Mouse (Mus musculus): ENCODE measurements around the gene Ccl22.

Ccl22 gene

GRCm38 (mm10) chr8:94745476-94746184 lies at the start of gene Ccl22:
Ccl22 (plus strand) TSS chr8:94745590.
- DNase-seq (ENCODE audit: low spot score in 2 of 2) = no peak

- DNase-seq (ENCODE audit: low spot score in 2 of 2) = peak in 1 of 2 experiments; percentile 52
Measured at GRCm38 (mm10) chr8:94695994-94696384, 49.4 kb upstream of the Ccl22 start, which contains the start of gene Pllp. Pllp (minus strand) TSS chr8:94696278.

- no peak for DNase-seq (ENCODE audit: low spot score in 2 of 2)
Measured at GRCm38 (mm10) chr8:94696566-94696965, 48.8 kb upstream of the Ccl22 start.

GRCm38 (mm10) chr8:94697956-94698355 lies 47.4 kb upstream of the Ccl22 start:
- no peak for DNase-seq (ENCODE audit: low spot score in 2 of 2)

- no peak for DNase-seq (ENCODE audit: low spot score in 2 of 2)
Measured at GRCm38 (mm10) chr8:94699366-94699765, 46.0 kb upstream of the Ccl22 start.

DNA sequence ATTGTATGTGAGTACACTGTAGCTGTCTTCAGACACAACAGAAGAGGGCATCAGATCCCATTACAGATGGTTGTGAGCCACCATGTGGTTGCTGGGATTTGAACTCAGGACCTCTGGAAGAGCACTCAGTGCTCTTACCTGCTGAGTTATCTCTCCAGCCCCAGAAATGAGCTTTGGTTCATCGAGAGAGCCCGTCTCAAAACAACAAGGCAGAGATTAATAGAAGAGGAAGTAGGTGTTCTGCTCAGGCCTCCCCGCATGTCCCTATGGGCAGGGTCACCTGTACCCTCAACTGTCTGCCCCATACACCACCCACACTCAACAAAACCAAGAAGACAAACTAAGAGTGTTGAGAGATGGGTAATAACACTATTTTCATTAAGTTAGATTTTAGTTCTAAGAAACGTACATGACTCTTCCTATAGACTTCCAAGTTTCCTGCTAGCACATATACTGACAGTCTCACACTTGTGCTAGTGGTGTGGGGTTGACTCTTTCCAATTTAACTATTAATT lies 44.9 kb upstream of the Ccl22 start:
- DNase-seq (ENCODE audit: low spot score in 2 of 2) = no peak

GRCm38 (mm10) chr8:94702156-94702555 lies 43.2 kb upstream of the Ccl22 start:
- DNase-seq (ENCODE audit: low spot score in 2 of 2) = no peak

DNA sequence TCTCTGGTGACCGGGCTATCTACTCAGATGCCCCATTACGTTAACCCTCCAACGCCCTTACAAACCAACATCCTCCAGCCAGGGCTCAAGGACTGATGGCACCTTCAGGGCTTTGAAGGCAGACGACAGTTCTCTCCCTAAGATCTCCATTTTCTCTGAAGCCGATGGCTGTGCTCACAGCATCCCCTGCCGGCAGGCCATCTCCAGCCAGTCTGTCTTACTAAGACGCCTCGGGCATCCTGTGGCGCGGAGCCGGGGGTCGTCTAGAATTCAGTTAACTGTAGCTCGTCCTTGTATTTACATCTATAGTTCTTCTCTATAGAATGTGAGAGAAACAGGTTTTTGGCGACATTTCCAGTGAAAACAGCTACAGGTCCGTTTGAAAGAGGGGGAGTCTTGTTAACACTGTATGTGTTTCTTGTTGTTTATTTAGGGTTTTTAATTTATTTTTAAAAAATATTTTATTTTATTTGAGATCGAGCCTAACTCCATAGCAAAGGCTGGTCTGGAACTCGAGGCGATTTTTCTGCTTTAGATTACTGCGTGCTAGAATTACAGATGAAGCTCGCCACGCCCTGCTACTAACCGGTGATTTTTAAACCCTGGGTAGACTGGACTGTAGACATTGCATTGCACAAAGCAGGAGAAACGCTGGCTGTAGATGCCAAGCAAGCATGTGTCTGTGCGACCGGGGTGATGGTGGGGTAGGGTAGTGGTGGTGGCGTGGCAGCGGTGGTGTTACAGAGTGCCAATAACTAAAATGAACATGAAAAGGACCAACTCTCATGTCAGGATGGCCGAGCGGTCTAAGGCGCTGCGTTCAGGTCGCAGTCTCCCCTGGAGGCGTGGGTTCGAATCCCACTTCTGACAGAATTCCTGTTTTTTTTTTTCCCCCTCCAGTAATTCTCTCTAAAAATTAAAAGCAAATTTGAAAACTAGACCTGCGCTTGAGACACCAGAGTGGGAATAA lies 42.3 kb upstream of the Ccl22 start:
- DNase-seq (ENCODE audit: low spot score in 2 of 2) = peak; percentile 82 to 84

DNA sequence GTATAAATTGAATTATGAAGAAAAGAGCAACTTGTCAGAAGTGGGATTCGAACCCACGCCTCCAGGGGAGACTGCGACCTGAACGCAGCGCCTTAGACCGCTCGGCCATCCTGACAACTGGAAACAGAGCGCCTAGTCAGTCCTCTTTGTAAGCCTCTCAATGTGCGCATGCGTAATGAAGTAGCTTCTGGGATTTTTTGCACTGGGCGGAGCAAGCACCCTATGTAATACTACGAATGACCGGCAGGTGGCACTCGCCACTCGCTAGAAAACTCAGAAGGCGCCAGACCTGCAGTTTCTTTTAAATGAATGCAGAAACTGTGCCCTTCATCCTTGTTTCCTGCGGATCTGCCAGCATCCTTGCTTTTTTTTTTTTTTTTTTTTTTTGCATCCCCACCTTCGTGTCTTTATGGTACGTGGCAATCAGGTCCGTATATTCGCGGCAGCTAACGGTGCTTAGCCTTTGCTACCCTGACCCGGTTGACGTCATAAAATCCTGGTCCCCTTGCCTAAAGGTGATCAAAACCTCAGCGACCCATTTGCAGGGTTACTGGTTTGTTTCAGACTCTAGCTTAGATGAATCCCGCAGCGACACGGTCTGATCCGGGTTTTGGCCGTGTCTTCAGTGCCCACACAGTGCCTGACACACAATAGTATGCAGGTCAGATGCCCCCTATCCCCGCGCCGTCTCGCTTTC lies 41.3 kb upstream of the Ccl22 start:
- DNase-seq (ENCODE audit: low spot score in 2 of 2) = peak; percentile 97 to 99

- no peak for DNase-seq (ENCODE audit: low spot score in 2 of 2)
Measured at GRCm38 (mm10) chr8:94704669-94704984, 40.8 kb upstream of the Ccl22 start.

GRCm38 (mm10) chr8:94705581-94706245 lies 39.7 kb upstream of the Ccl22 start:
- no peak for DNase-seq (ENCODE audit: low spot score in 2 of 2)

DNA sequence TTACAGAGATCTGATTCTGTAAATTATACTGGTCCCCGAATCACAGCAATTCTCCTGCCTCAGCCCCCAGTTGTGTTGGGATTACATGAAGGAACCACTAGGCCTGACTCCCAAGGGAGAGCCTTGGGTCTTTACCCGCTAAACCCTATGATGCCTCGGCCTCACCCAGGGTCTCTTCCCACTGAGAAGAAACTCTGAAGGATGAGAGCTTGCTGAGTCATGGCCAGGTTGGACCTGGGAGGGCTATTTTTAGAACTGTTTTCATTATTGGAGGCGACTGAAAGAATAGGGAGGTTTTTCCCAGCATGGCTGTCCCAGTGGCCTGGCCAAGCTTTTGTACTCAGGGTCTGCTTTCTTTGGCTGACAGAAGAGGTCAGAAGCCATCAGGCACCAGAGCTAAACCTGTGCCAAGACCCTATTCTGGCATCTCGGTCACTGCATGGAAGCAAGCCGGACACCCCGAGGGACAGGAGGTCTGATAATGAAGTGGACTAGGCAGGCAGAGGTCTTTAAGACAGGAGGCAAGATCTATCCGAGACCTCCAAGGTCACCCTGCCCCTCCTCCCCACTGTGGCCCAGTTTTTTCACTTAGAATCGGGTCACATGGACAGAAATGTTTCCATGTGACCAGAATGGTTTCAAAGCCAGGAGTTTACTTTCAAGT lies 38.5 kb upstream of the Ccl22 start:
- no peak for DNase-seq (ENCODE audit: low spot score in 2 of 2)

DNA sequence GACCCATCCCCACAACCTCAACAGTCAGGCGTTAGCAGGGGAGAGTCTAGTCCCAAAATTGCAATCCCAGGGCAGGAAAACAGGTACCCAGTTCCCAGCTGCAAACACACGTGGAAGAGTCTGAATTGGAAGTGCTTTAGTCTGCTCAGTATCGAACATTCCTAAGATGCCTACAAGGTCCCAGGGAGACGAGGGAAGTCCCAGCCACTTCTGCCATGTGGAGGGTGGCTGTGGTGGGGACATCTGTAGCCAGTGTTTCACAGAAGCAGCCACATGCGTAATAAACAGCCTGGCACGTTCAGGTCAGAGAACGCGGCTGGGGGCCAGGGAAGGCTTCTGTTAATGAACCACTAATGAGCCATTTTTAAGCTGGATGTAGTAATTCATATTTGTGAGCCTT lies 35.1 kb upstream of the Ccl22 start:
- DNase-seq (ENCODE audit: low spot score in 2 of 2) = no peak

GRCm38 (mm10) chr8:94711160-94711718 lies 34.2 kb upstream of the Ccl22 start:
- DNase-seq (ENCODE audit: low spot score in 2 of 2) = no peak

GRCm38 (mm10) chr8:94714556-94714955 lies 30.8 kb upstream of the Ccl22 start:
- no peak for DNase-seq (ENCODE audit: low spot score in 2 of 2)

GRCm38 (mm10) chr8:94715871-94716270 lies 29.5 kb upstream of the Ccl22 start:
- no peak for DNase-seq (ENCODE audit: low spot score in 2 of 2)

GRCm38 (mm10) chr8:94716841-94717240 lies 28.5 kb upstream of the Ccl22 start:
- DNase-seq (ENCODE audit: low spot score in 2 of 2) = no peak

DNA sequence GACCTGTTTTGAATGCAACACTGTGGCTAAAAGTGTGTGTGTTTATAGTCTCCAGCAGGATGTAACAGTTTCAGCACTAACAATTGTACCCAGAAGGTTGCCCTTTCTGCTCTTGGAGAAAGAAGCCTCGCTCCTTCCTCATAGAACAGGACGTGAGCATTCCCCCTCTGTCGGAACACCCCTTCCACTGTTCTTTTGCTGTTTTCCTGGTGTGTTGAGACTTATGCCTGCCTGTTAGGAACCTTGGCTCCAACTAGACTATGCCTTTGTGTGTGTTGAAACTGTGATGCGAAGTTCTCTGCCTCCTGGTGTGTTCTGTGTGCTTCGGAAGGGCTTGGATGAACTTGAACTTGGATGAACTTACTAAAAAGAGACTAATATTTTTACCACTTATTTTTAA lies 19.4 kb upstream of the Ccl22 start:
- DNase-seq (ENCODE audit: low spot score in 2 of 2) = no peak

- DNase-seq (ENCODE audit: low spot score in 2 of 2) = no peak
Measured at GRCm38 (mm10) chr8:94729301-94729700, 16.1 kb upstream of the Ccl22 start.

- no peak for DNase-seq (ENCODE audit: low spot score in 2 of 2)
Measured at GRCm38 (mm10) chr8:94733821-94734465, 11.4 kb upstream of the Ccl22 start.
